Mouse (Mus musculus) neutrophil, adult 5-6 weeks (primary cell): ENCODE data around the gene Gm49661. TPM values are rescaled to one million over a fixed set of nuclear protein-coding genes. Genes with fewer than 3 reads are reported as not detected.

Source experiments
- ATAC-seq: fragments of 151-379, 151-347 bp; 2 replicates; pipeline ENCODE4 v1.8.0; 2017; ENCODE audit warnings: mild to moderate bottlenecking, moderate TSS enrichment; ENCODE audit not compliant: insufficient number of reproducible peaks, poor library complexity, low FRiP score, severe bottlenecking; ENCODE audit errors: extremely low read depth
- total RNA-seq: library from RNA; stranded (forward); fragments of 200-1000 nt; gene quantifications from 2 replicates; pipeline ENCODE4 v1.2.3, GENCODE M21; 2017

Gene Gm49661
- total RNA-seq, 1 experiment from 2014 or later, result not detected

DNA sequence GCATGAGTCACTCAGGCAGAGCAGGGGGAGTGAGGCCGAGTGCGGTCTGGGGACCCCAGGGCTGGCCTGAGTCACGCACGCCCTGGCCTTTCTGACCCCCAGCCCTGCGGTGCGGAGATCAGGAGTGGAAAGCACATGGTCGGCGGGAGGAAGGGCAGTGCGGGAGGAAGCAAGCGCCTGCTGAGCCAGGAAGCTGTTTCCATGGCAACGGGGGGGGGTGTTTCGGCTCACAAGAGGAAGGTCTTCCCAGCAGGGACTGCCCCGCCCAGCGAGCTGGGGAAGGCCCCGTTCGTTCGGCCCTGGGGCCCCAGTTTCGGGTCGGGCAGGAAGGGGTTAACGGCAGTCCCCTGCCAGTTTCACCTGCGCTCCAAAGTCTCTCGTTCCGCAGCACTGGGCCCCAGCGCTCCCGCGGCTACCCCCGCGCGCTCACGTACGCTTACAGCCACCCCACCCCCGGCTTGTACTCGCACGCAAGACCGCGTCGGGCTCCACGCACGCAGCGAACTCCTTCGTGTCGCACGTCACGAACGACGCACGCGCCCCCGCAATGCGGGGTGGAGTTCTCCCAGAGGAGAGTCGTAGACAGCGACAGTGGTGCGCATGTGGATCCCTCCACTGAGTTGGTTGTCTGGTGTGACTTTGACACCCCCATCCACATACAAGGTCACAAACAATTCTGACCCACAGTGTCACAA, 16.6 kb upstream of the Gm49661 start:
- peak; percentile 55 for ATAC-seq

- ATAC-seq, result no peak
These were observed 15.9 kb upstream of the Gm49661 start for GRCm38 (mm10) chr8:84985049-84985683.

- ATAC-seq, result no peak
These were observed 15.2 kb upstream of the Gm49661 start for GRCm38 (mm10) chr8:84984294-84985048.

- no peak for ATAC-seq
These were observed 13.3 kb upstream of the Gm49661 start for GRCm38 (mm10) chr8:84982499-84983011.

- no peak for ATAC-seq
These were observed 12.6 kb upstream of the Gm49661 start for GRCm38 (mm10) chr8:84981644-84982498.

- no peak for ATAC-seq
These were observed 11.6 kb upstream of the Gm49661 start for GRCm38 (mm10) chr8:84980622-84981358.

- peak; percentile 42 for ATAC-seq
These were observed 10.6 kb upstream of the Gm49661 start for GRCm38 (mm10) chr8:84979599-84980421.

DNA sequence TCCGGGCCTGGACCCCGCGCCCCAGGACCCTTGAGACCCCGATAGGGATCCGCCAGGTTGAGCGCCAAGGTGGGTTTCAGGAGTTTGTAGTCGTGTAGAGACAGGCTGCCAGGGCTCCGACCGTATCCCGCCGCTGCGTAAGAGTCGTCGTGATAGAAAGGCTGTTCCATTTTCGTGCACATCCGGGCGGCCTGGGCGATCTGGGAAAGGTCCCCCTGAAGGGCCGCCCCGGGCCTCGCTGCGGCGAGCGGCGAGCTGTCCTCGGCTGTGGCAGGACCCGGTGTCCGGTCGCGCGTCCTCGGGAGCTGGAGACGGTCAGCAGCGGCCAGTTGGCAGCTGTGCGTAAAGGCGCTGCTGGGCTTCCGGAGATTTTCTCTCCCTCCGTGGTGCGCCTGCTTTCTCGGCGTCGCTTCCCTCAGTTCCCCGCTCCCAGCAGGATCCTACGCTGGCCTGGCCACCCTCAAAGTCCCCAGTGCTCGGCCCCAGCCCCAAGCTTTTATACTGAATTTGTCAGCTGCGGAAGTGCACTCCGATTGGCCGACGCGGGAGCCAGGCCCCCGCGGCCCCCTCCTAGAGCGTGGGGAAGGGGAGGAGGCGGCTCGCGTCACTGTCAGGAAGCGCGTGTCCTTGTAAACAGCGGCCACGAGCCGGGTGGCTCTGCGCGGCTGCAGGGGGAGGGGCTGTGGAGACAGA, 9.2 kb upstream of the Gm49661 start, which contains the start of gene Junb:
Gene Junb (minus strand): TSS at position 471 of the 693 bp plus-strand sequence.
- peak; percentile 37 for ATAC-seq

GRCm38 (mm10) chr8:84977435-84978247, 8.4 kb upstream of the Gm49661 start:
- ATAC-seq, result 0 out of 2 replicates have a peak, but pooled peaks have one; percentile 0

- no peak for ATAC-seq
These were observed 7.7 kb upstream of the Gm49661 start for GRCm38 (mm10) chr8:84976763-84977434.

DNA sequence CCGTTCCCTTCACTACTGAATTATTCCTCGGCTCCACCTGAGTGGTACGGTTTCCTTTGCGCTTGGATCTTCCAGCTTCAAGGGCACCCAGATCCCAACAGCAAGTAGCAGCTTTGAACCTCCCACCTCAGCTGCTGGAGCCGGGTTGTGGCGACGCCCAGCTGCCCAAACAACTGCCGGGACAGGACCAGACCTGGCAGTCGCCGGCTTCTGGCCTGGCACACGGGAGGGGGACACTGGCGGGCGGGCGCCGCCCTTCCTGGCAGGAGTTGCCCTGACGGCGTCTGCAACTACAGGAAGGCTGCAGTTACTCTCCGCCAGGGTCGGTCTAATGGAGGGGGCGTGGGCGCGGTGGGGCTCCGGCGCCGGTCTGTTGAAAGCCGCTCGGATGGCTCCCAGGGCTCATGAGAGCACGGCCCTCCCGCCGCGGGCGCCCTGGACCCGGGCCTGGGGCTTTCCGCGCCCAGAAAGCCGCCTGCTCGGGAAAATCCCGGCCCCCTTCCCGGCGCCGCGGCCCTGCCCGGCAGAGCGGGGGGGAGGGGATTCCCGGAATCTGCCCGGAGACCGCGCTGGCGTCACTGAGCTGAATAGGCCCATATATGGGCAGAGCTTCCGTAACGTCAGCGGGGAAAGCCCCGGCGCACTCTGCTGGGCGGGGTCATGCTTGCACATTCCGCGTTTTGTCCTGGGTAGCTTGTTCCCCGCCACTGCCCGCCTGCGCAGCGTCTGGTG, 7.0 kb upstream of the Gm49661 start:
- ATAC-seq, result peak; percentile 18; the same call in 1 of the 2 replicates

- ATAC-seq, result 0 out of 2 replicates have a peak, but pooled peaks have one; percentile 2
These were observed 6.2 kb upstream of the Gm49661 start for GRCm38 (mm10) chr8:84975434-84975833.

GRCm38 (mm10) chr8:84974543-84975142, 5.4 kb upstream of the Gm49661 start:
- no peak for ATAC-seq

- peak; percentile 6; the same call in 1 of the 2 replicates for ATAC-seq
These were observed 4.7 kb upstream of the Gm49661 start for GRCm38 (mm10) chr8:84973803-84974542.
